Mouse (Mus musculus) c-Kit-positive CD71-positive TER-119-negative erythroid progenitor cells, embryonic 14.5 days (primary cell): ENCODE measurements around the gene Gm6377.

Experiments
- DNase-seq: peaks from one replicate; pipeline ENCODE4 v3.0.0-alpha.2; 2013; ENCODE audit warnings: low read depth

Gene Gm6377

GRCm38 (mm10) chrX:109196468-109196867, at the start of gene Gm6377:
Gm6377 (plus strand) TSS chrX:109196756.
- no peak for DNase-seq

- no peak for DNase-seq
Measured at GRCm38 (mm10) chrX:109147108-109147507, 49.4 kb upstream of the Gm6377 start.

- DNase-seq = no peak
Measured at GRCm38 (mm10) chrX:109151228-109151627, 45.3 kb upstream of the Gm6377 start.

GRCm38 (mm10) chrX:109160326-109160725, 36.2 kb upstream of the Gm6377 start:
- no peak for DNase-seq

- DNase-seq = no peak
Measured at GRCm38 (mm10) chrX:109160901-109161300, 35.7 kb upstream of the Gm6377 start.

GRCm38 (mm10) chrX:109175038-109175437, 21.5 kb upstream of the Gm6377 start:
- no peak for DNase-seq

- no peak for DNase-seq
Measured at GRCm38 (mm10) chrX:109175470-109175869, 21.1 kb upstream of the Gm6377 start.

GRCm38 (mm10) chrX:109184706-109185478, 11.7 kb upstream of the Gm6377 start:
- DNase-seq = no peak

- DNase-seq = no peak
Measured at GRCm38 (mm10) chrX:109189607-109190006, 6.9 kb upstream of the Gm6377 start.

GRCm38 (mm10) chrX:109190969-109191368, 5.6 kb upstream of the Gm6377 start:
- no peak for DNase-seq

- no peak for DNase-seq
Measured at GRCm38 (mm10) chrX:109191436-109191835, 5.1 kb upstream of the Gm6377 start.

- no peak for DNase-seq
Measured at GRCm38 (mm10) chrX:109207843-109208242, 11.3 kb downstream of the Gm6377 start.

GRCm38 (mm10) chrX:109228720-109229119, 32.2 kb downstream of the Gm6377 start:
- no peak for DNase-seq

GRCm38 (mm10) chrX:109235383-109236036, 39.0 kb downstream of the Gm6377 start:
- DNase-seq = no peak

GRCm38 (mm10) chrX:109238163-109238562, 41.6 kb downstream of the Gm6377 start:
- peak; percentile 7 for DNase-seq
